Mouse (Mus musculus): ENCODE data around the gene Dapk2. TPM values are rescaled to one million over a fixed set of nuclear protein-coding genes. Genes with fewer than 3 reads are reported as not detected.

Dapk2 gene
- polyA plus RNA-seq, 1 experiment = 0.30 TPM

GRCm38 (mm10) chr9:66200411-66200789 is 42.4 kb downstream of the Dapk2 start:
- Histone ChIP-seq H3K4me1 (ENCODE audit: control insufficient read depth, insufficient read depth, low read length) (no peaks in the 10 kb centered on the region), H3K4me3 (ENCODE audit: insufficient read depth, low read length) (no peak overlapping the region), H3K27ac (ENCODE audit: insufficient read depth, low read length) (no peak overlapping the region)
- TF ChIP-seq CTCF (IDR thresholded peaks at IDR 0.05; ENCODE audit: borderline replicate concordance, insufficient read depth, low read length) (no peak), POLR2A (IDR thresholded peaks at IDR 0.05; ENCODE audit: low read depth, low read length) (no peak)

DNA sequence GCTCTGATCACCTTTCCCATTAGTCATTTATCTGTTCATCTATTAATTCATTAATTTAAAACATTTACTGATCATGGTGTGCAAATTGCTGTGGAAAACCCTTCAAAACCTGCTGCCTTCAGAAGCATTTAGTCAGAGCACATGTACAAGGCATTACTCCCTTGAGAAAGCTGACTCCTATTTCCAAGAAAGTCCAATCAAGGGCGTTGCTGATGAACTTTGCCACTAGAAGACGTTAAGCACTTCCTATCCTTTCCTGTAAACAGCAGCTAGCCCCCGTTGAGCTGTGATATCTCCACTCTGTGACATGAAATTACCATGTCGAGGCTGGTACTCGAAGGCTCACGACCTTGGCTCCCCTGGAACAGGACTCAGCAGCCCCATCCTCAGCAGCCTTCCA is 43.6 kb downstream of the Dapk2 start:
- H3K4me1 ChIP-seq (ENCODE audit: control insufficient read depth, insufficient read depth, low read length) = no peaks in the 10 kb centered on the region
- TF ChIP-seq CTCF (IDR thresholded peaks at IDR 0.05; ENCODE audit: borderline replicate concordance, insufficient read depth, low read length) (no peak), POLR2A (IDR thresholded peaks at IDR 0.05; ENCODE audit: low read depth, low read length) (no peak)
- no peak overlapping the region for H3K4me3 ChIP-seq (ENCODE audit: insufficient read depth, low read length)
- no peak overlapping the region for H3K27ac ChIP-seq (ENCODE audit: insufficient read depth, low read length)

- Histone ChIP-seq H3K4me3 (ENCODE audit: insufficient read depth, low read length) (no peak overlapping the region), H3K27ac (ENCODE audit: insufficient read depth, low read length) (no peak overlapping the region), H3K4me1 (ENCODE audit: control insufficient read depth, insufficient read depth, low read length) (no peaks in the 10 kb centered on the region)
- no peak for TF ChIP-seq CTCF (IDR thresholded peaks at IDR 0.05; ENCODE audit: borderline replicate concordance, insufficient read depth, low read length)
- no peak for TF ChIP-seq POLR2A (IDR thresholded peaks at IDR 0.05; ENCODE audit: low read depth, low read length)
These were observed 44.4 kb downstream of the Dapk2 start for GRCm38 (mm10) chr9:66202463-66202862.

DNA sequence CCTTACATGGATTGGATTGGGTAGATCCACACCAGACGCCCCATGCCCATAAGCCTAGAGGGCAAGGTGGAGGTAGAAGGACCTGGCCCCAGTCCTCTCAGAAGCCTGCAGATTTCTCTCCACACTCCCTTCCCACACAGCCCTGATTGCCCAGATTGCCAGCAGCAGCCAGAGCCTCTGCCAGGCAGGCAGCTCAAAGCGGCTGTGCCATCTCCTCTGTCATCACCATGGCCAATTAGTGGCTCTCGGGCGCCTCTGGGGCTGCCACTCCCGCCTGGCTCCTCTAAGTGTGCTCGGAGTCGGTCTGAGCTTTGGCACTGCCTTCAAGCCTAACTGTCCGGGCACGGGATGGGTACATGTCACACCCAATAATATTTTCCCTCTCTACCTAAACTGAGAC is 47.7 kb downstream of the Dapk2 start:
- Histone ChIP-seq H3K4me1 (ENCODE audit: control insufficient read depth, insufficient read depth, low read length) (no peaks in the 10 kb centered on the region), H3K27ac (ENCODE audit: insufficient read depth, low read length) (no peak overlapping the region), H3K4me3 (ENCODE audit: insufficient read depth, low read length) (no peak overlapping the region)
- TF ChIP-seq CTCF (IDR thresholded peaks at IDR 0.05; ENCODE audit: borderline replicate concordance, insufficient read depth, low read length) = no peak
- no peak for TF ChIP-seq POLR2A (IDR thresholded peaks at IDR 0.05; ENCODE audit: low read depth, low read length)

DNA sequence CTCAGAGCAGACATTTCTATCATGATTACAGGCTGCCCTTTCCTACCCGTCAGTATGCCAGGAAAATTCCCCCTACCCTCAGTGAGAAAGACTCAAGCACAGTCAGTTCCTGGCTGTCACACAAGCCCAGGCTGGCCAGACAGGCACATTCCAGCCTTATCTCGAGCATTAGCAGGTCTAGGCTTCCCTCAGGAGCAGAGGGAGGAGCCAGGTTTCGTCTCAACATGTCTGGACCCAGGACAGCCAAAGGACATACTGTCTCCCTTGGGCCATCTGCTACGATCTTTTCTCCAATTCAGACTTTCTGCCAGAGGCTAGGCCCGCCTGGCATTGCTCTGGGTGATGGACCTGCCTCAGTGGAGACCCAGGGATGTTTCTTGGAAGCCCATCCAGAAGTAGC is 48.8 kb downstream of the Dapk2 start:
- TF ChIP-seq POLR2A (IDR thresholded peaks at IDR 0.05; ENCODE audit: low read depth, low read length) = no peak
- TF ChIP-seq CTCF (IDR thresholded peaks at IDR 0.05; ENCODE audit: borderline replicate concordance, insufficient read depth, low read length) = no peak
- Histone ChIP-seq H3K4me3 (ENCODE audit: insufficient read depth, low read length) (no peak overlapping the region), H3K4me1 (ENCODE audit: control insufficient read depth, insufficient read depth, low read length) (no peaks in the 10 kb centered on the region), H3K27ac (ENCODE audit: insufficient read depth, low read length) (no peak overlapping the region)

GRCm38 (mm10) chr9:66211420-66211819 is 53.4 kb downstream of the Dapk2 start:
- Histone ChIP-seq H3K4me3 (ENCODE audit: insufficient read depth, low read length) (no peak overlapping the region), H3K27ac (ENCODE audit: insufficient read depth, low read length) (no peak overlapping the region), H3K4me1 (ENCODE audit: control insufficient read depth, insufficient read depth, low read length) (no peaks in the 10 kb centered on the region)
- TF ChIP-seq CTCF (IDR thresholded peaks at IDR 0.05; ENCODE audit: borderline replicate concordance, insufficient read depth, low read length) = no peak
- TF ChIP-seq POLR2A (IDR thresholded peaks at IDR 0.05; ENCODE audit: low read depth, low read length) = no peak

GRCm38 (mm10) chr9:66212088-66212487 is 54.1 kb downstream of the Dapk2 start:
- no peaks in the 10 kb centered on the region for H3K4me1 ChIP-seq (ENCODE audit: control insufficient read depth, insufficient read depth, low read length)
- no peak for TF ChIP-seq CTCF (IDR thresholded peaks at IDR 0.05; ENCODE audit: borderline replicate concordance, insufficient read depth, low read length)
- no peak for TF ChIP-seq POLR2A (IDR thresholded peaks at IDR 0.05; ENCODE audit: low read depth, low read length)
- no peak overlapping the region for H3K27ac ChIP-seq (ENCODE audit: insufficient read depth, low read length)
- H3K4me3 ChIP-seq (ENCODE audit: insufficient read depth, low read length) = no peak overlapping the region

DNA sequence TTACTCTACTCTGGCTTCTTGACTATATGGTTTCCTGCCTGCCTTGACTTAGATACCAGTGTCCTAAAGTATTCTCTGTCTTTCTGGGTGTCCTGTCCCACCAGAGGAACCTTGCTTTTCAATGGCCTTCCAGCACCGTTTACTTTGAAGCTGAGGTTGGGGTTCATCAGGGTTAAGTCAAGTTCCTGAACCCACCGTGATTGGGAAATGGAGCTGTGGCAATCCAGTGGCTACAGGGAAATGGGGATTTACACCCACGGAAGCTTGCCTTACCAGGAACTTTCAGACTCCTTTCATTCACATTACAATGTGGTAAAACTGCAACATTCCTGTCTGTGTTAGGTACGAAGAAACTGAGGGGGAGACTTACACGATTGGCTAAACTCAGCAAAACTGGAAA is 54.8 kb downstream of the Dapk2 start:
- H3K4me3 ChIP-seq (ENCODE audit: insufficient read depth, low read length) = no peak overlapping the region
- H3K4me1 ChIP-seq (ENCODE audit: control insufficient read depth, insufficient read depth, low read length) = no peaks in the 10 kb centered on the region
- no peak for TF ChIP-seq POLR2A (IDR thresholded peaks at IDR 0.05; ENCODE audit: low read depth, low read length)
- TF ChIP-seq CTCF (IDR thresholded peaks at IDR 0.05; ENCODE audit: borderline replicate concordance, insufficient read depth, low read length) = no peak
- H3K27ac ChIP-seq (ENCODE audit: insufficient read depth, low read length) = no peak overlapping the region

- H3K27ac ChIP-seq (ENCODE audit: insufficient read depth, low read length) = no peak overlapping the region
- H3K4me1 ChIP-seq (ENCODE audit: control insufficient read depth, insufficient read depth, low read length) = peaks cover 6% of the 10 kb centered on the region; the same call in 1 of the 2 replicates
- no peak for TF ChIP-seq CTCF (IDR thresholded peaks at IDR 0.05; ENCODE audit: borderline replicate concordance, insufficient read depth, low read length)
- no peak overlapping the region for H3K4me3 ChIP-seq (ENCODE audit: insufficient read depth, low read length)
These were observed 55.5 kb downstream of the Dapk2 start for GRCm38 (mm10) chr9:66213386-66214032.

GRCm38 (mm10) chr9:66215551-66215950 is 57.5 kb downstream of the Dapk2 start:
- H3K4me3 ChIP-seq (ENCODE audit: insufficient read depth, low read length) = no peak overlapping the region
- H3K27ac ChIP-seq (ENCODE audit: insufficient read depth, low read length) = no peak overlapping the region
- TF ChIP-seq CTCF (IDR thresholded peaks at IDR 0.05; ENCODE audit: borderline replicate concordance, insufficient read depth, low read length) = no peak
- no peak for TF ChIP-seq POLR2A (IDR thresholded peaks at IDR 0.05; ENCODE audit: low read depth, low read length)
- peaks cover 6% of the 10 kb centered on the region; the same call in 1 of the 2 replicates for H3K4me1 ChIP-seq (ENCODE audit: control insufficient read depth, insufficient read depth, low read length)
